Mouse (Mus musculus) brain, embryonic 14.5 days (tissue): ENCODE measurements at regions not wholly inside any gene's neighbourhood (a gene's known extent, or its start where the extent isn't known, plus 50 kb on each side); places are given as distances from the start of the nearest gene placed in this dataset.

Experiments
- CTCF ChIP-seq: fragments of 200-500 bp; IDR thresholded peaks from 2 replicates; pipeline ENCODE4 v1.5.1; 2012; ENCODE audit warnings: inconsistent platforms, mild to moderate bottlenecking, moderate library complexity, borderline replicate concordance; ENCODE audit not compliant: insufficient read depth, insufficient read length; ENCODE audit errors: extremely low read depth
- POLR2A ChIP-seq: fragments of 200-500 bp; IDR thresholded peaks from 2 replicates; pipeline ENCODE4 v1.6.1; 2012; ENCODE audit warnings: mild to moderate bottlenecking, inconsistent platforms, borderline replicate concordance; ENCODE audit not compliant: poor library complexity, insufficient read depth, insufficient read length, severe bottlenecking; ENCODE audit errors: extremely low read depth

DNA sequence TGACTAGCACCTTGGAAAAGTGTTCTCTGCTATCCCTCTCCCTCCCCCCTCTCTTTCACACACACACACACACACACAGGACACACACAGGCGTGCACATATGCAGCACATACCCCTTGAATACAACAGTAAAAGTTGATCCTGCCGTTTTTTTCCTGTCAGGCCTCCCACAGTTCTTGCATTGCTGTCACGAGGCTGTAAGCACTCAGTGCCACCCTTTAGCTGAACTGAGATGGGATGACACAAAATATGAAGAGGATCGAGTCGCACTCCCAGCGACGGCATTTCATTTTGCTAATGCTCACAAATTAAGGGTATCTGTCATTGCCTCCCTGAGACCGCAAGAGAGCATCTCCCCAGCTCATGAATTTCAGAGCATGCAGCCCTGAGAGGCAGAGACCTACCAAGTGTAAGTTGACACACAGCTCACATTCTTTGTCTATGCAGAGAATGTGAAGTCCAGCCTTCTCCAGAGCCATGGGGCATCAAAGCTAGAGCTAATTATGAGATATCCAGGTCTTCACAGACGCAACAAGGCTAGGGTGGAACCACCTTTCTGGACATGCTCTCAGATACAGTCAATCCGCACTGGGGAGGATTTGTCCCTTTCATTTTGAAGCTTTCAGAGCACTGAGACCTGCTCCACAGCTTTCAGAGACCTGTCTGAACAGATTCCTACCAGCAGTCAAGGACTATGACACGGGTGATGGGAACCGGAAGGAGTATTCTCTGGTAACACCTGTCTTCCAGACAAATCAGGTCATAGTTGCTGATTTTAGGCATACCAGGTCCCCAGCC is 152.3 kb downstream of the Cmpk2 start:
- no peak for TF ChIP-seq CTCF
- TF ChIP-seq POLR2A = no peak
